Mouse (Mus musculus) lung, postnatal 36 days (tissue): ENCODE results near the gene Grtp1.

ENCODE experiments used
- DNase-seq: peaks from one replicate; pipeline ENCODE4 v3.0.0; 2022; ENCODE audit warnings: mixed read lengths

The Grtp1 gene

DNA sequence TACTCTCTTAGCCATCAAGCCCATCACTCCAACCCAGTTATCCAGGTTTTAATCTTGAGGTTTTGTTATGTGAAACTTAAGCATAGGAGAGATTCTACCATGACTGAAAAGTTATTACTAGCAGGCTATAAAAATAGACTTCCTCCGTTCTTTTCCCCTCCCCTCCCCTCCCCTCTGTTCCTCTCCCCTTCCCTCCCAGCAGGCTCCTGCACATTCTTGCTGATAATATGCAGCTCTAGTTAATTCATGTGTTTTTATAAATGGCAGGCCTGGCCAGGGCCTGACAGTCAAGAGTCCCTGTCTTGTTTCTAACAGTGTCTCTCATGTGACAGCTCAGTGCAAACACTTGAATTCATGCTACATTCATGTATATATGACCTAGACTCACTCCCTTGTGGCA, 29.9 kb downstream of the Grtp1 start:
- DNase-seq = no peak

- no peak for DNase-seq
These were observed 36.1 kb downstream of the Grtp1 start for GRCm38 (mm10) chr8:13164361-13164760.

GRCm38 (mm10) chr8:13163563-13163962, 36.9 kb downstream of the Grtp1 start:
- DNase-seq = no peak

DNA sequence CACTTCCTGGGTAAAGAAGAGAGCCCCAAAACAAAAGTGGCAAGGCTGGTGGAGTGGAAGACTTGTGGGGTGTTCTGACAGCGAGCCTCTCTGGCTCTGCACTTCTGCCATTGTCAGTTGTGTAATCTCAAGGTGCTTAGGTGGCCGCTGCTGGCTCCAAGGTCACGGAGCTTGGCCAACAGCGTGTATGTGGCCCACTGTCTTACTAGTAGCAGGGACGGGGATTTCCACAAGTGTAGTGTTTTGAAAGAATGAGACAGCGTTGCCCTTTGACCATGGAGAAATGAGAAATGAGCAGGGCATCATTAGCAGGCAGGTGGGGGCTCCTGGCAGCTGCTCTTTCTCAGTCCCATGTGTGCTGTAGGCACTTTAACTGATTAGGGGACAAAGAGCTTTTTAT, 38.3 kb downstream of the Grtp1 start:
- DNase-seq = peak; percentile 45

- no peak for DNase-seq
These were observed 39.7 kb downstream of the Grtp1 start for GRCm38 (mm10) chr8:13160691-13161090.

GRCm38 (mm10) chr8:13159377-13159881, 41.0 kb downstream of the Grtp1 start:
- no peak for DNase-seq

DNA sequence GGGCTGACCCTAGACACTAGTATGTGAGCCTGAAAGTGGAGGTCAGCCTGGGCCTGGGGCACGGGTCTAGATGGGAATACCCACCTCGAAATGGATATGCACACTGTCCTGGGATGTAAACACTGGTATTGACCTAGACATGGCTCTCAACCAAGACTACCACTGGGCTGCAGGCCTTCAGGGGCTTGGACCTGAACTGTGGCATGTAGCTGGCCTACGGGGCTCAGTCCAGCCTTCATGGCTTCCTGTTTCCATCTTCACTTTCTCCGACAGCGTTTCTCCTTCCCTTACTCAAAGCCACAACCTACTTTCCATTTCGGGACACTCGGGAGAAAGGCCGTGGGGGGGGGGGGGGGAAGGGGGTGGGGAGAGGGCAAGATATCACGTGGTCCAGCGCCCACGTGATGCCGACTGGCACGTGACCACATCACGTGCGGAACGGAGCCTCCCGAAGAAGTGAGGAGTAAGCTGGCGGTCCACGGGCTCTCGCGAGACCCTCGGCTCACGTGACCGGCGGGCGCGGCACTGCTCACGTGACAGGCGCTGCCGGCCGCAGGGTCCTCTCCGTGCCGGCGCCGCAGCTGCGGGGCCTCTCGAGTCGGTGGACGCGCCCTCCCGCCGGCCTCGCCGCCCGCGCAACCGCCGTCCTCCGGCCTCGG, 41.6 kb downstream of the Grtp1 start, which contains the start of gene Lamp1:
Gene Lamp1, plus strand, starts transcription at position 444 of the 659 bp plus-strand sequence.
- DNase-seq = peak; percentile 100

DNA sequence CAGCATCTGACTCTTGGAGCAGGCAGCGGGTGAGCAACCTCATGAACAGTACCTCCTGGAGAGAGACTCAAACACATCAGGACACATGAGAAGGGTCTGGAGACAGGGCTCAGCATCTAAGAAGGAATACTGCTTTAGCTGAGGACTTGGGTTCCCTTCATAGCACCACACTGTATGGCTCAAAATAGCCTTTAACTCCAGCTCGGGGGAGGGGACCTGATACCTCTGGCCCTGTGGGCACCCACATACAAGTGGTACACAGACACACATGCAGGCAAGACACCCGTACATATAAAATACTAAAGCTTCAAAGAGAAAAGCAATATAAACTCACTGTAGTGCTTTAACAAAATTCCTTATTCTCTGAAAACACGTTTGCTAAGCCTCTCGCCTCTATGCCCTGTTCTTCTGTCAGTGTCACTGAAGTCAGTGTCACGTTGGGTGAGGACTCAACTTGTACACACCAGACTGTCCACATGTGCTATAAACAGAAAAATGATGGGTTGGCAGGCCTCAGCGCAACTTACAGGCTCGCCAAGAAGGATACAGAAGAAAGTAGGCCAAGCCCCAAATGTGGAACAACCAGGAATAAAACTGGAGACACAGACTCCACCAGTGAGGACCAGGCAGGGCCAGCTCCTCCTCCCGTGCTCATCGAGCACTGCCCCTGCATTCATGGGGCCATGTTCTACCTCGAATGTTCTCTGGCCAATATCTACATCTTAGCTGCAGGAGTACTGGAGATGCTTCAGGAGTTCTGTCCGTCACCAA, 43.9 kb downstream of the Grtp1 start:
- DNase-seq = no peak

DNA sequence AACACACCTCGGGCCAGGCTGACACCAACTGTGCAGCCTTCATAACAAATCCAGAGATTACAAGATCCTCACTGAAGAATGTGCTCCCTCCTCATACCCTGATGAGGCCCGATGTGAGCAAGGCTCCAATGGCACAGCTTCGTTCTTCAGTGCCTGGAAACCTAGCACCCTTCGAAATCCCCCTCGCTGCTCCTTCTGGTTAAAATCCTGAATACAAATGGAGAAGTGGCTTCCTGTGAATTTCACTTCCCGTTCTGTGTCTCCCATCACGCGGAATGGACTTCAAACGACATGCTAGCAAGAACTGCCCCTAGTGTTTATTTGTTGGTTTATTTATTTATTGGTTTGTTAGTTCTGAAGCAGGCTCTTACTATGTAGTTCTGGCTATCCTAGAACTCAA, 45.1 kb downstream of the Grtp1 start:
- peak; percentile 31 for DNase-seq

- DNase-seq = no peak
These were observed 46.3 kb downstream of the Grtp1 start for GRCm38 (mm10) chr8:13154099-13154498.

- DNase-seq = no peak
These were observed 49.5 kb downstream of the Grtp1 start for GRCm38 (mm10) chr8:13150929-13151328.

DNA sequence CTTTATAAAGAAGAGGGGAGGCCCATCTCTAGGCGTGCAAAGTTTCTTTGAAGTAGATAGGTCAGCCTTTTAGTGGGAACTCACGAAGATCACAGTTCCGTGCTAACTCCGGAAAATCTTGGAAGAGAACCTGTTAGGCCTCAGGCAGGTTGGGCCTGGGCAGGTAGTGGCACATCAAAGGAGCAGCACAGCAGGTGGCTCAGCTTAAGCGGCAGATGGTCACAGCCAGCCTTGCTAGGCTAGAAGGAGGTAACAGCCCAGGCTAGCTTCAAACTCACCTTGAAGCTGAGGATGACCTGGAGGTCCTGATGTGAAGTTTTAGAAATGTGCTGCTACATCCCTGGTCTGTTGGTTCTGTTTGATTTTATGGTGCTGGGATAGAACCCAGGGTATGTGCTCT, 50.6 kb downstream of the Grtp1 start:
- no peak for DNase-seq

GRCm38 (mm10) chr8:13149287-13149686, 51.1 kb downstream of the Grtp1 start:
- no peak for DNase-seq

DNA sequence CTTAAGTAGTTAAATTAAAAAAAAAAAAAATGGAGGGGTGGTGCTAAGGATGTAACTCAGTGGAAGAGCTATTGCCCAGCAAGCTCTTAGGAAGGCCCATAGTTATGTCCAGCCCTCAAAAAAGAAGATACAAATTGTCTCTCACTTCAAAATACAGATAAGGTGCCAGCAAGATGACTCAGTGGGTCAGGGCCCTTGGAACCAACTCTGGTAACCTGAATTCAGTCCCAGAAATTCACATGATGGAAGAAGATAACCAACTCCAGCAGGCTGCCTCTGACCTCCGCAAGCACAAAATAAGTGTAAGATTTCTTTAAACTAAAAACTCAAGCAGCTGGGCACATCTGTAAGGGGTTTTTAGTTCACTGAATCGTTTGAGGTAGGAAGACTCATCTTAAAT, 51.9 kb downstream of the Grtp1 start:
- no peak for DNase-seq

- no peak for DNase-seq
These were observed 58.7 kb downstream of the Grtp1 start for GRCm38 (mm10) chr8:13141681-13142080.

GRCm38 (mm10) chr8:13139641-13140182, 60.7 kb downstream of the Grtp1 start:
- no peak for DNase-seq

- DNase-seq = peak; percentile 85
These were observed 68.2 kb downstream of the Grtp1 start for GRCm38 (mm10) chr8:13132220-13132619.

DNA sequence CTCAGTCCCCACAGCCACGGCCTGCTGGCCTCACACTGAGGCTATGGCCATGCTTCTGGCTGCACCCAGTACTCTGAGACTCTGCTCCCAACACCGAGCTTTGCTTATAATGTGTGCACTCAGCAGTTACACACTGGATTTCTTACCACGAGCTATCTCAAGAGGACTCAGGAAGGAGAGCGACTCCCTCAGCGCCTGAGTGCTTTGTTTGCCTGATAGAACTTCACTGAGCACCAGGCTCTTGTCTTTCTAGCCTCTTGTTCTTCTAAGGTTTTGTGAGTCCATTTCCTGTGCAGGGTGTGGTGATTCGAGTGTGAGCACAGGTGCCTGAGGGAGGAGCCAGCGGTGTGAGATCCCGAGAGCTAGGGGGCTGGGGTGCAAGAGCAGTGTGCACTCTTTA, 75.5 kb downstream of the Grtp1 start:
- DNase-seq = peak; percentile 10

DNA sequence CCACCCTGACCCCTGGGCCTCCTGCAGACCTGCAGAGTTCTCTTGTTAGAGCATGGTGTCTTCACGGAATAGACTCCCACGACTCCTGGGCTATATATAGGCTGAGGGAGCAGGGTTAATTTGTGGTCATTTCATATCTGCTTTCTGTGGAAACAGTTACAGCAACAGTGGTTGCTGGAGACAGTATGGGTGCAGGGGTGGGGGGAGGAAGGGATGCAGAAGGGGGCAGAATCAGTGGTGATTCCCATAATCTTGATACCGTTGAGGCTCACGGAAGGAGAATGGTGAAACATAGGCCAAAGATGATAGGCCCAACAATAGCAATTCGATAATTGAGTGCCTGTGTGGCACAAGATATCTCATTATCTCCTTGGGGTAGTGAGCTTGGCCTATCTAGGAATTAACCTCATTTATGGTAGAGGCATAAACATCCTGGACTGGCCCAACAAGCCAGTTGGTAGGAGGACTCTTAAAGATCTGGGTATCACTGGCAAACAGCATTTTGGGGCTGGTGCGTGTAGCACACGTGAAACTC, 77.5 kb downstream of the Grtp1 start:
- DNase-seq = no peak
